Mouse (Mus musculus): Measurements from ENCODE around the gene Gng8. TPM values are rescaled to one million over a fixed set of nuclear protein-coding genes. Genes with fewer than 3 reads are reported as not detected.
A peak's percentile ranks its signal among the peaks of the same experiment; 100 is the strongest.

The Gng8 gene
- 1 to 10 TPM; 1.2 to 1.7 TPM for total RNA-seq (2021)

GRCm38 (mm10) chr7:16891641-16892351, at the start of gene Gng8:
Gene Gng8 (plus strand): TSS chr7:16891786.
- DNase-seq: peak; percentile 90
- intact Hi-C loops (cut with DNase I): loop anchor here (10.0 kb wide), 1 partner anchor 147 kb away; no protein-coding TSS in a partner anchor

- DNase-seq: peak; percentile 92
- intact Hi-C loops (cut with DNase I): no loop called here
Observed at GRCm38 (mm10) chr7:16842645-16843063, 48.9 kb upstream of the Gng8 start, which contains the start of gene Prkd2. Gene Prkd2 (plus strand): TSS chr7:16842902.

- DNase-seq: no peak
- intact Hi-C loops (cut with DNase I): no loop called here
Observed at GRCm38 (mm10) chr7:16843441-16844171, 48.0 kb upstream of the Gng8 start.

GRCm38 (mm10) chr7:16844696-16845071, 46.9 kb upstream of the Gng8 start:
- intact Hi-C loops (cut with DNase I): no loop called here
- DNase-seq: no peak

GRCm38 (mm10) chr7:16845072-16845819, 46.3 kb upstream of the Gng8 start:
- no peak for DNase-seq
- intact Hi-C loops (cut with DNase I): no loop called here

- DNase-seq: no peak
- intact Hi-C loops (cut with DNase I): no loop called here
Observed at GRCm38 (mm10) chr7:16845820-16846167, 45.8 kb upstream of the Gng8 start.

- no peak for DNase-seq
- intact Hi-C loops (cut with DNase I): no loop called here
Observed at GRCm38 (mm10) chr7:16846775-16847174, 44.8 kb upstream of the Gng8 start.

GRCm38 (mm10) chr7:16847507-16847906, 44.1 kb upstream of the Gng8 start:
- DNase-seq: no peak
- intact Hi-C loops (cut with DNase I): no loop called here

GRCm38 (mm10) chr7:16848579-16848978, 43.0 kb upstream of the Gng8 start:
- DNase-seq: peak; percentile 79
- intact Hi-C loops (cut with DNase I): no loop called here

GRCm38 (mm10) chr7:16851636-16852035, 40.0 kb upstream of the Gng8 start:
- intact Hi-C loops (cut with DNase I): no loop called here
- no peak for DNase-seq

- intact Hi-C loops (cut with DNase I): no loop called here
- peak; percentile 45 for DNase-seq
Observed at GRCm38 (mm10) chr7:16853302-16853831, 38.2 kb upstream of the Gng8 start.

- intact Hi-C loops (cut with DNase I): no loop called here
- peak; percentile 46 for DNase-seq
Observed at GRCm38 (mm10) chr7:16858336-16858735, 33.2 kb upstream of the Gng8 start.

- intact Hi-C loops (cut with DNase I): no loop called here
- DNase-seq: peak; percentile 57
Observed at GRCm38 (mm10) chr7:16859902-16860651, 31.5 kb upstream of the Gng8 start.

GRCm38 (mm10) chr7:16867488-16867887, 24.1 kb upstream of the Gng8 start:
- intact Hi-C loops (cut with DNase I): no loop called here

GRCm38 (mm10) chr7:16869497-16869896, 22.1 kb upstream of the Gng8 start:
- peak; percentile 81 for DNase-seq
- intact Hi-C loops (cut with DNase I): no loop called here

More at GRCm38 (mm10) chr7:16867488-16867887, 24.1 kb upstream of the Gng8 start:
- DNase-seq: no peak

- intact Hi-C loops (cut with DNase I): no loop called here
- no peak for DNase-seq
Observed at GRCm38 (mm10) chr7:16871600-16871999, 20.0 kb upstream of the Gng8 start.

- no peak for DNase-seq
- intact Hi-C loops (cut with DNase I): no loop called here
Observed at GRCm38 (mm10) chr7:16872478-16872877, 19.1 kb upstream of the Gng8 start.

GRCm38 (mm10) chr7:16873392-16873791, 18.2 kb upstream of the Gng8 start:
- no peak for DNase-seq
- intact Hi-C loops (cut with DNase I): no loop called here

GRCm38 (mm10) chr7:16874190-16874589, 17.4 kb upstream of the Gng8 start:
- intact Hi-C loops (cut with DNase I): no loop called here

GRCm38 (mm10) chr7:16874756-16875309, 16.8 kb upstream of the Gng8 start:
- intact Hi-C loops (cut with DNase I): no loop called here
- DNase-seq: peak; percentile 100

More at GRCm38 (mm10) chr7:16874190-16874589, 17.4 kb upstream of the Gng8 start:
- peak; percentile 75 for DNase-seq

- intact Hi-C loops (cut with DNase I): no loop called here
- no peak for DNase-seq
Observed at GRCm38 (mm10) chr7:16875310-16875325, 16.5 kb upstream of the Gng8 start, which contains the start of gene Dact3. Gene Dact3 (plus strand): TSS chr7:16875317.

Measured in left cerebral cortex, postnatal 4 days (tissue).